Mouse (Mus musculus) midbrain, embryonic 16.5 days (tissue): ENCODE results near the gene Bcat1. TPM values are rescaled to one million over a fixed set of nuclear protein-coding genes. Genes with fewer than 3 reads are reported as not detected.
"Not testable (repeated sequence)": the region's sequence is repeated elsewhere in the genome, so short reads cannot be mapped to it uniquely, and the experiment has no call there.

Source experiments
- ATAC-seq: fragments of 200-750 bp; cut with Nextera tagmentation; 2 replicates; pipeline ENCODE4 v1.8.0; 2017; ENCODE audit warnings: moderate TSS enrichment
- H3K27ac ChIP-seq: fragments of 300-500 bp; sonication (generic); 2 replicates; pipeline ENCODE4 v1.5.1; 2014; ENCODE audit warnings: mild to moderate bottlenecking, low read length, mixed read lengths
- H3K27me3 ChIP-seq: fragments of 300-500 bp; sonication (generic); 2 replicates; pipeline ENCODE4 v1.6.1; 2014; ENCODE audit warnings: low read depth, low read length, mixed read lengths; ENCODE audit not compliant: control insufficient read depth, insufficient read depth
- H3K36me3 ChIP-seq: fragments of 300-500 bp; sonication (generic); 2 replicates; pipeline ENCODE4 v1.6.1; 2014; ENCODE audit warnings: mild to moderate bottlenecking, low read length, moderate library complexity, mixed read lengths; ENCODE audit not compliant: control insufficient read depth, insufficient read depth
- H3K4me1 ChIP-seq: fragments of 300-500 bp; sonication (generic); 2 replicates; pipeline ENCODE4 v1.6.1; 2014; ENCODE audit warnings: mild to moderate bottlenecking, low read length, mixed read lengths; ENCODE audit not compliant: control insufficient read depth, insufficient read depth
- H3K4me2 ChIP-seq: fragments of 300-500 bp; sonication (generic); 2 replicates; pipeline ENCODE4 v1.6.1; 2014; ENCODE audit warnings: mild to moderate bottlenecking, low read length, mixed read lengths
- H3K4me3 ChIP-seq: fragments of 300-500 bp; sonication (generic); 2 replicates; pipeline ENCODE4 v1.5.1; 2014; ENCODE audit warnings: low read depth, mild to moderate bottlenecking, low read length, moderate library complexity, mixed read lengths
- H3K9ac ChIP-seq: fragments of 300-500 bp; sonication (generic); 2 replicates; pipeline ENCODE4 v1.6.1; 2014; ENCODE audit warnings: low read depth, low read length, mixed read lengths
- H3K9me3 ChIP-seq: fragments of 300-500 bp; sonication (generic); replicated peaks from 2 replicates; pipeline ENCODE4 v1.6.1; 2014; ENCODE audit warnings: mild to moderate bottlenecking, low read length, mixed read lengths; ENCODE audit not compliant: control insufficient read depth, poor library complexity, severe bottlenecking
- WGBS: fragments of 180-500 bp; shearing (Covaris S2); extraction: QIAGEN DNeasy Blood & Tissue Kit; methylation state at CpG from one replicate; pipeline ENCODE4 v1.1.7; 2014; 5-methylcytosine and 5-hydroxymethylcytosine counted together
- polyA plus RNA-seq: library from polyadenylated mRNA; unstranded; fragments of >200 nt; fragmentation: Nextera tagmentation; extraction: Ambion mirVana; gene quantifications from 2 replicates; pipeline ENCODE4 v1.2.1, GENCODE M21; 2015

Gene Bcat1
- polyA plus RNA-seq, 1 experiment from 2014 or later = 104 TPM

DNA sequence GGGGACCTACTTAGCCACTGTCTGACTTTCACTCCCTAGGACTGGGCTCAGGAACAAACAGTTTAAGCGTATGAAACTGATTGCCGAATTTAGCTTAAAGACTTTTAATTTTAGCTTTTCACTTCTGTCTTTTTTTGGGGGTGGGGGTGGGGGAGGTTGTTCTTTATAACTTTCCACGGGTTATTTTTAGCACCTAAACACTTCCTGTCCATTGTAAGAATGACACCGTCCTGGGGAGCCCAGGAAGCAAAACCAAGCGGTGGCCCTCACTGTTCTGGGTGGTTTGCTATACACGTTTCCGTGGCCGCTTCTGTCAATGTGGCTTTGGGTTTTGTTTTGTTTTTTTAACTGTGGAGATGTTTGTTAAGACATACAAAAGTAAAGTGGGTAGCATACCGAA, 24.9 kb upstream of the Bcat1 start:
- Histone ChIP-seq H3K9ac (no peak overlapping the region), H3K27ac (no peak overlapping the region), H3K4me2 (no peak overlapping the region), H3K27me3 (no peaks in the 10 kb centered on the region), H3K36me3 (no peaks in the 10 kb centered on the region), H3K9me3 (no peaks in the 10 kb centered on the region), H3K4me3 (no peak overlapping the region), H3K4me1 (no peaks in the 10 kb centered on the region)
- no peak for ATAC-seq
- WGBS = 71% methylated on average over 9 of the region's 9 CpGs

DNA sequence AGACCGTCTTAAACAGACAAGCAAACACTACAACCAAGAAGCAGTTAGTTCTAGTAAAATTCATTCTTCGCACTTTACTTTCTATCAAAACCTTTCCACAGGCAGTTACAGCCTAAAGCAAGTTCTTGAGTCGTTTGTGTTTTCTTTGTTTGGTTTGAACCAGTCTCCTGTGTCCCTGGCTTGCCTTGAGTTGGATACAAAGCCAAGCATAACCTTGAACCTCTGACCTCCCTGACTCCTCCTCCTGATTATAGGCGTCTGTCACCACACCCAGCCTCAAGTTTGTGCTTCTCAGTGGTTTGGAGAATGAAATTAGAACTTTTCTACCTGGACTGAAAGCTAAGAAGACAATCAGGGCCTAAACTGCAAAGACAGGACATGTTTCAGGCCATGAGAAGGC, 18.4 kb upstream of the Bcat1 start:
- Histone ChIP-seq H3K27me3 (no peaks in the 10 kb centered on the region), H3K4me3 (no peak overlapping the region), H3K4me1 (no peaks in the 10 kb centered on the region), H3K27ac (no peak overlapping the region), H3K9me3 (no peaks in the 10 kb centered on the region), H3K4me2 (no peak overlapping the region), H3K36me3 (no peaks in the 10 kb centered on the region), H3K9ac (no peak overlapping the region)
- no peak for ATAC-seq
- WGBS = 83% methylated on average over 4 of the region's 4 CpGs

DNA sequence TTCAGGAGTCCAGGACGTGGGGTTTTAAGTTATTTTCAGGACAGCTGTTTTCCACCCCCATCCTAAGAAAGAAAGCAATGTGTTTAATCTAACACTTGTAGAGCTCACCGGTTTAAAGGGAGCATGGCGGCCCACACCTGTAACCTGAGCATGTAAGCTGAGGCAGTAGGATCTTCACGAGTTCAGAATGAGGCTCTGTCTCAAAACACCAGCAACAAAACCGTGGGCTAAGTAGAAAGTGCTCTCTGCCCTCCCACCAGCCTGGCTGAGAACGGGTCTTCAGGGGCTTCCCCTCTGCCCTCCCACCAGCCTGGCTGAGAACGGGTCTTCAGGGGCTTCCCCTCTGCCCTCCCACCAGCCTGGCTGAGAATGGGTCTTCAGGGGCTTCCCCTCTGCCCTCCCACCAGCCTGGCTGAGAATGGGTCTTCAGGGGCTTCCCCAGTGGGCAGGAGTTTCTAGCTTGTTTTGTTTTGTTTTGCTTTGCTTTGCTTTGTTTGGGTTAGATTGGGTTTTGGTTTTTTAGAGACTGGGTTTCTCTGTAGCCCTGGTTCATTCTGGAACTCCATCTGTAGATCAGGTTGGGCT, 17.1 kb upstream of the Bcat1 start:
- H3K36me3 ChIP-seq, H3K4me2 ChIP-seq, H3K9ac ChIP-seq, H3K4me3 ChIP-seq, ATAC-seq, H3K27me3 ChIP-seq, H3K27ac ChIP-seq, H3K9me3 ChIP-seq, H3K4me1 ChIP-seq: not testable (repeated sequence)
- 54% methylated on average over 7 of the region's 7 CpGs for WGBS

DNA sequence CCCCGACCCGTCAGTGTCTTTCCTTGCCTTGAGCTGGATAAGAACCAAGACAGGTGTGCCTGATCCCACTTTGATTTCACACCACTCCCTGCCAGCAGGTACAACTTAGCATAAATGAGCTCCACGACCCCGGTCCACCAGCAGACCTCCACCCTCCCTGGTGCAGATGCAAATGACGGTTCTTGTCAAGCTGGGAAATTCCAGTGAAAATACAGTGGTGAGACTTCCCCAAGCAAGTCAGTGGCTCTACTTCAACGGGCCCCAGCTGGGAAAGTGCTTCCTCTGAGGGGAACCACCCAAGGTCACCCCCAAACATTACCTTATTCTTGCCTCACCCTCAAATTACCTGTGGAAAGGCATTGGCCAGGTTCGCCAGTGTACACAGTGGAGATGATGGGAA, 16.0 kb upstream of the Bcat1 start:
- no peaks in the 10 kb centered on the region for H3K27me3 ChIP-seq
- 82% methylated on average over 7 of the region's 7 CpGs for WGBS
- no peak overlapping the region for H3K9ac ChIP-seq
- H3K4me3 ChIP-seq = no peak overlapping the region
- no peaks in the 10 kb centered on the region for H3K36me3 ChIP-seq
- H3K9me3 ChIP-seq = no peaks in the 10 kb centered on the region
- no peak overlapping the region for H3K27ac ChIP-seq
- H3K4me1 ChIP-seq = no peaks in the 10 kb centered on the region
- no peak for ATAC-seq
- no peak overlapping the region for H3K4me2 ChIP-seq

DNA sequence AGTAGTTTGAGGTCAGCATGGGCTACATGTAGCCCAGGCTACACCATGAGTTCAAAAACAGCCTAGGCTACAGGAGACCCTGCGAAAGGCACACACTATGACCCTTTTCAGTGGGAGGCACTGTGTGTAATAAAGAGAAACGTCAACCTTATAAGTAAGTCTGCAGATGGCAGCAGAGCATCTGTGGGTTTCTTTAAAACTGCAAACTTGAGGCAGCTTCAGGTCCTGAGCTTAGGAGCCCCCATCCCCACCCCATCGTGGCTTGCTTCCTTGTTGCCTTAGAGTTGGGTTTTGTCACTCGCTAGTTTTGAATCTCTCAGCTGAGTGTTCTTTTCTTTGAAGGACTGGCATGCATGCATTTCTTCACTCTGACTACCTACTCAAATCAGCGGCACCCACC, 14.9 kb upstream of the Bcat1 start:
- Histone ChIP-seq H3K4me3 (no peak overlapping the region), H3K27me3 (no peaks in the 10 kb centered on the region), H3K36me3 (no peaks in the 10 kb centered on the region), H3K4me2 (no peak overlapping the region), H3K4me1 (no peaks in the 10 kb centered on the region), H3K9ac (no peak overlapping the region), H3K27ac (no peak overlapping the region), H3K9me3 (no peaks in the 10 kb centered on the region)
- 79% methylated on average over 5 of the region's 5 CpGs for WGBS
- no peak for ATAC-seq

DNA sequence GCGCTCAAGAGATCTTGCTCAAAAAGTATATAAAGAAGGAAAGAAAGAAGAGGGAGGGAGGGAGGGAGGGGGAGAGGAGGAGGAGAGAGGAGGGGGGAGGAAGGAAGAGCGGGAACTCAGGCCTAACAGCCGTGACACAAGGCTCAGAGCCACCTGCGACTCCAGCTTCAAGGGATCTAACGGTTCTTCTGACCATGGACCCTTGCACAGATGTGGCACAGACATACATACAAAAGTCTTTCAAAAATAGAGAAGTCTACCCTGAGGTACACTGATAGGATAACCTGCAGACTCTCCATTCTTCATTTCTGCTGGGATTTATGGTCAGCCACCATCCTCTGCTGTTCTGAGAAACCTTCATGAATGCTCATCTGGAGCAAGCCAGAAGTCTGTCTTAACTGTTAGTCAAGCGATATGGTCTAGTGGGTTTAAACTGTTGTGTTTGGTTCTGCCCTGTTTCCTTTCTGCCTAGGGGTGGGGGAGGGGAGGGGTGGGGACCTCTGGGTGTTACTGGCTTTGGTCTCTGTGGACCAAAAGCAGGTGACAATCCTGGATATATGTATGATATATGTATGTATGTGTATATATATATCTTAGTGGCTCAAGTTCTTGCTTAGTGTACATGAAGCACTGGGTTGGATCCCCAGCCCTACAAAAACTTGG, 14.3 kb upstream of the Bcat1 start:
- no peak overlapping the region for H3K4me3 ChIP-seq
- no peak overlapping the region for H3K27ac ChIP-seq
- ATAC-seq = no peak
- H3K4me2 ChIP-seq = no peak overlapping the region
- H3K4me1 ChIP-seq = no peaks in the 10 kb centered on the region
- no peaks in the 10 kb centered on the region for H3K9me3 ChIP-seq
- H3K9ac ChIP-seq = no peak overlapping the region
- WGBS = 73% methylated on average over 6 of the region's 6 CpGs
- H3K27me3 ChIP-seq = no peaks in the 10 kb centered on the region
- no peaks in the 10 kb centered on the region for H3K36me3 ChIP-seq

DNA sequence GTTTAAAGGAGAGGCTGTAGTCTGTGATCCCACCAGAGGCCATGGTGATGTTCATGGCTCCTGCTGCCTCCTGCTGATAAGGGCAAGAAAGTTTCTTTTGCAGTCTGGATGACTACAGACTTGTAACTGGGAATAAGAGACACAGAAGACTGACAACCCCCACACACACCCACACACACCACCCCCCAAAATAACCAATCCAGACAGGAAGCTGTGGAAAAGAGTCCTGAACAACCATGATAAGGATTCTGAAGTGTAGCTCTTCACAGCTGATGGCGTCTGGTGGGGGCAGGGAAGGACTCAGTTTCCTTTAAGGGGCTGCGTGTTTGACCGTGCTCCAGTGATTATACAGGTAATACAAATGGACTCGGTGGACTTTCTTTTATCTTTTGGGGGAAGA, 13.4 kb upstream of the Bcat1 start:
- Histone ChIP-seq H3K4me1 (no peaks in the 10 kb centered on the region), H3K27me3 (no peaks in the 10 kb centered on the region), H3K9ac (no peak overlapping the region), H3K36me3 (no peaks in the 10 kb centered on the region), H3K4me3 (no peak overlapping the region), H3K27ac (no peak overlapping the region), H3K4me2 (no peak overlapping the region), H3K9me3 (no peaks in the 10 kb centered on the region)
- ATAC-seq = no peak
- 83% methylated on average over 4 of the region's 4 CpGs for WGBS

DNA sequence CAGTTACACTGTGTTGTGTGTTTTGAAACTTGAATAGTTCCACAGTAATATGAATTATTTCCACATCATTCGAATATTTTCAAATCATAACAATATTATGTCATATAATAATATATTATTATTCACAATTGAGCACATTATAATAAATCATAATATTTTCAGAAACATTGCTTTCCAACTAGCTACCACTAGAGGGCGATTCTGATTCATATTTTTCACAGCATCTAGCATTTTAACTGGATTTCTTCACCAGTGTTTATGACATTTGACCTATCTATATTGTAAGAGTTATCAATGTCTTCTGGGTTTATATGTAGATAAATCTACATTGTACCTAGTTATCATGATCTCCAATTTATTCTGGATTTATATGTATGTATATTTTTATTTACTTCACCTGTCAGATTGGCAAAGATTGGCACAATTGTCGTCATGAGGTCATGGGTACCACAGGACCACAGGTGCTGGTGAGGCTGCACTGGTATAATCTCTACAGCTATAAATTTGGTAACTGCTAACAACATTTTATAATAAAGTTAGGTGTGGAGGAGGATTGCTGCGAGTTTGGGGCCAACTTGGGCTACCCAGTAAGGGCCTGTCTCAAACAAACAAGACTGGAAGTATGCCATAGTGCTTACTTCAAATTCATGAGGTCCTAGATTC, 12.6 kb upstream of the Bcat1 start:
- WGBS = 49% methylated on average over 4 of the region's 4 CpGs
- Histone ChIP-seq H3K4me3 (no peak overlapping the region), H3K4me2 (no peak overlapping the region), H3K27ac (no peak overlapping the region), H3K4me1 (no peaks in the 10 kb centered on the region), H3K36me3 (no peaks in the 10 kb centered on the region), H3K27me3 (no peaks in the 10 kb centered on the region), H3K9ac (no peak overlapping the region), H3K9me3 (no peaks in the 10 kb centered on the region)
- no peak for ATAC-seq

- no peaks in the 10 kb centered on the region for H3K27me3 ChIP-seq
- ATAC-seq = no peak
- 93% methylated on average over 8 of the region's 8 CpGs for WGBS
These were observed 8.5 kb upstream of the Bcat1 start for GRCm38 (mm10) chr6:145084343-145085117.

More at GRCm38 (mm10) chr6:145084343-145085117, 8.5 kb upstream of the Bcat1 start:
- no peaks in the 10 kb centered on the region for H3K9me3 ChIP-seq
- no peaks in the 10 kb centered on the region for H3K36me3 ChIP-seq
- no peak overlapping the region for H3K4me2 ChIP-seq
- H3K4me3 ChIP-seq = no peak overlapping the region
- H3K27ac ChIP-seq = no peak overlapping the region
- no peak overlapping the region for H3K9ac ChIP-seq
- no peaks in the 10 kb centered on the region for H3K4me1 ChIP-seq
